Mouse (Mus musculus): ENCODE data around the gene Vmn1r215.
"Not testable (repeated sequence)": the region's sequence is repeated elsewhere in the genome, so short reads cannot be mapped to it uniquely, and the experiment has no call there.

Gene Vmn1r215

DNA sequence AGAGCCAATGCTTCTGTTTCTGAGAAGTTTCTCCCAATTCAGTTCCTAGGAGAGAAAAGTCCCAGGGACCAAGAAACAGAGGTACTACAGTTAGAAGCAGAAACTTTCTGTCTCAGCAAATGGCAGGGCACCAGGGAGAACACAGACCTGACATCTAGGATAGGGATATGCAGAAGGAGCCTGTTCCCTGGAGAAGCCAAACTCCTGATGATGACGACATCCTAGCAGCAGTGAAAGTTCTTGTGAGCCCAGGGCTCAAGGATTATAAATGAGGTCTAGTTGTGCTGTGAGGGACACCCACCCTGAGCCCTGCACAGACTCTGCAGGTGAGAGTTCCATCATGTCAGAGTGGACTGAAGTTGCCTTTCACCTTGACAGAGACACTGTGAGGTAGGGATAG, at the start of gene Vmn1r215:
Vmn1r215 (plus strand) TSS at position 301 of the 400 bp plus-strand sequence.
- DNase-seq (ENCODE audit: extremely low spot score) = no peak

DNA sequence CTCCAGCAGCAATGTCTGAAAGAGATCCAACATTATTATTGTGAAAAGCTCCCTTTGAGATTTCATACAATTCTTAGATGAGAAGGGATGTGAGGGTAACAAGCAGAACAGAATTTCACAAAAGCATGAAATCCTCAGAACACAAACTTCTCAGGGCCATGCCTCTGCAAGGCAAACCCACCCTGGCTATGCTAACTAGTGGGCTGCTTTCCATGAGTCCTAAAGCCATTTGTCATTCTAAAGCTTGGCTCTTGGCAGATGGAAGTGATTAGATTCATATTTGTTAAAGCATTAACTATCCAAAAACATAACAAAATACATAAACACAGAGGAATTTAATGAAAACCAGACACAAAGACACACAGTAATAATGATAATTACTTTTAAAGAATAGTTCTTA, 49.7 kb upstream of the Vmn1r215 start:
- no peak for DNase-seq (ENCODE audit: extremely low spot score)

DNA sequence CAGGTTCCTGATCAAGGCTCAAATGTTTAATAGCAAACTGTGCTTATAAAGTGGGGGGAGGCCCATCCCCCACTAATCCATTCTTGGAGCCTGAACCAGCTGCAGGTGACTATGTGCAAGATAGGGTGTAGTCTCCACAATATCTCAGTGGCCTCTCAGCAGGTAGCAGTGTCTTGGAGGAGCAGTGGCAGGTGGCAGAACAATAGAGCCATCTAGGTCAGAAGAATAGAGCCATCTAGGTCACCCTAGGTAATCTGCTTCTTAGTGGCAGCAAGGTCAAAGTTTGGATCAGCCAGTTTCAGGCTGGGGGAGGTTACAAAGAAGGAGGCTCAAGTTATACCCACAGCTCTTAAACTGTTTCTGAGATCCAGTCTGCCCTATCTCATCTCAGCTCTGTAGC, 43.0 kb upstream of the Vmn1r215 start:
- no peak for DNase-seq (ENCODE audit: extremely low spot score)

DNA sequence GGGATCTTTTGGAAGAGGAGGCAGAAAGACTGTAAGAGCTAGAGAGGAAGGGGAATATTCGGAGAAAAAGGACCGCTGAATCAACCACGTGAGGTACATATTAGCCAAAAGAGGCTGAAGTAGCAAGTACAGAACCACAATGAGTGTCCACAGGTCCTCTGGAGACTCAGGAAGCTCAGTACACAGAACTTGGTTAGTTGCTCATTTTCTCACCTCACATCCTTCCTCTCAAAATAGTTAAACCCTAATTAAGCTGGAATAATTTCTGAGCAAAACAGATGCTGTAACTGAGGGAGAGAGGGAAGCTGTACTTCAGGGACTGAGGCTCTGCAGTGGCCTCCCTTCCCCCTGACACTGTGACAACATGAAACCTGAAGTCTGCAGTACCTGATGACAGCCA, 37.7 kb upstream of the Vmn1r215 start, which contains the start of gene Vmn1r214:
Vmn1r214 (plus strand) TSS at position 301 of the 400 bp plus-strand sequence.
- DNase-seq (ENCODE audit: extremely low spot score) = no peak

DNA sequence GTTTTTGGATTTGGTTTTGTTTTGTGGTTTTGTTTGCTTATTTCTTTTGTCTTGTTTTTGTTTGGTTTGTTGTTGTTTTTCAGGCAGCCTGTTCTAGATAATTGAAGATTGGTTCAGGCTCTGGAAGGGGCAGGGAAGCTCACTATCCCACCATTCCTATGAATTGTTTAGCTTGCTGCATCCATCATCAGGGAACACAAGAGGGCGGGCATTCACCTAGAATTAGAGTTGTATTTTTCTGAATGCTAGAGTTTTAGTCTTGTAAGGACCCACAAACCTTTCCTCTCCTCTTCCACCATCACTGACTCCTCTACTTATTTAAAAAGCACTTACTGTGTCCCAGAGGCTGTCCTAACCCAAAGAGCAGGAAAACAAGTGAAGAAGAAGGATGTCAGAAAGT, 10.0 kb upstream of the Vmn1r215 start:
- no peak for DNase-seq (ENCODE audit: extremely low spot score)

DNA sequence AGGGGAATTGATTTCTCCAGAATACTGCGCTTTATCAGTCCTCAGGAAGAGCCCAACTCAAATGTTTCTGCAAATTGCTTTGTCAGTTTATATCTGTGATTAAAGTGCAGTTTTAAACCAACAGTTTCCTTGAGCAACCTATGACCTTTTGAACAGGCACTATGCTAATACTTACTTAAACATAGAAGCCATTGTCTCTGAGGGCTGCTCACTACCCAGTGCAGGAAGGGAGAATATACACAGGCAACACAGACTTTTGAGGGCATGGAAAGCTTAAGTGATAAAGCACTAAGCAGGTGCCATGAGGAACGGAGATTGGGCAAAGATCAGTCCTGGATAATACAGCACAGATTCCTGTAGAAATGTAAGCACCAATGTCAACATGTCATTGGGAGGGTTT, 1.5 kb downstream of the Vmn1r215 start:
- DNase-seq (ENCODE audit: extremely low spot score) = no peak

DNA sequence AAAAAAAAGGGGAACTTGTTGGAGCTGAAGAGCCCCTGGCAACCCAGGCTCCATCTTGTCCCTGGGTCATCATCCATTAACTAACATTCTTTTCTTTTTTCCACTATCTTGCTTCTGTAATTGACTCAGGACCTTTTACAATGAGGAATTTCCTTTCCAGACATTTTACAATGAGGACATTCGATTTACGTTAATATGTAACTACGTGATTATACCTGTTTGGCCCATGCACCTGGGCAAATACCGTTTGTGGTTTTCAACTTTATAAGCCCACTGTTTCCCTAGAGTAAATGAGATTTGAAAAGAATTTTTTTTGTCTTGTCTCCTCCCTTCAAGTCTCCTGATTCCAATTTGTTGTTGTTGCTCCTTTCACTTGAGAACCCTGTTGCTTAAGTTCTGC, 26.6 kb downstream of the Vmn1r215 start:
- no peak for DNase-seq (ENCODE audit: extremely low spot score)

DNA sequence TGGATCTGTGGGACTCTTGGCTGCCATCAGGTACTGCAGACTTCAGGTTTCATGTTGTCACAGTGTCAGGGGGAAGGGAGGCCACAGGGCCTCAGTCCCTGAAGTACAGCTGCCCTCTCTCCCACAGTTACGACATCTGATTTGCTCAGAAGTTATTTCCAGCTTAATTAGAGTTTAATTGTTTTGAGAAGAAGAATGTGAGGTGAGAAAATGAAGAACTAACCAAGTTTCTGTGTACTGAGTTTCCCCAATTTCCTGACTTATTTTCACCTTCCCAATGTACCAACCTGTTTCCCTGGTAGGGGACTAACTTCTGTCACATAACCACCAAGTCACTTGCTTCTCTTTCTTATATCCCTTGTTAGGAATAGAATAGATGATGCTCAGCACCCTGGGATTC, 50.3 kb downstream of the Vmn1r215 start, which contains the start of gene Vmn1r217:
Vmn1r217 (minus strand) TSS at position 101 of the 400 bp plus-strand sequence.
- DNase-seq (ENCODE audit: extremely low spot score) = not testable (repeated sequence)

DNA sequence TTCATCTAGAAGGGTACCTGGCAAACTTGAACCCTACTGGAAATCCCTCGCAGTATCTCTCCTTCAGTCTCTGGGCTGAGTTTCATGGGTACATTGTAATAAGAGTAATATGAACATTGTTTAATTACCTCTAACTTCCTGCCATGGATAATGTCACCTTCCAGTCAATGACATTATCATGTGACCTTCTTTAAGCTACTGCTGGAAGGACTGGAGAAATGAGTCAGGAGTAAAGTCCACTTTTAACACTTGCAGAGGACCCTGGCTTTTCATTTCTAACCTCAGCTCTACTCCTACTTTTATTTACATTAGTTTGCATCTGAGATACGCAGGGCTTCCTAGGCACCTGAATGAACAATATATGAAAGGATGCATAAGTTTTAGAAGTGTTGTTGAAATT, 52.8 kb downstream of the Vmn1r215 start:
- no peak for DNase-seq (ENCODE audit: extremely low spot score)
